Comparison of ENCODE assay signal across 8 mouse cellular contexts in the genomic region with DNA sequence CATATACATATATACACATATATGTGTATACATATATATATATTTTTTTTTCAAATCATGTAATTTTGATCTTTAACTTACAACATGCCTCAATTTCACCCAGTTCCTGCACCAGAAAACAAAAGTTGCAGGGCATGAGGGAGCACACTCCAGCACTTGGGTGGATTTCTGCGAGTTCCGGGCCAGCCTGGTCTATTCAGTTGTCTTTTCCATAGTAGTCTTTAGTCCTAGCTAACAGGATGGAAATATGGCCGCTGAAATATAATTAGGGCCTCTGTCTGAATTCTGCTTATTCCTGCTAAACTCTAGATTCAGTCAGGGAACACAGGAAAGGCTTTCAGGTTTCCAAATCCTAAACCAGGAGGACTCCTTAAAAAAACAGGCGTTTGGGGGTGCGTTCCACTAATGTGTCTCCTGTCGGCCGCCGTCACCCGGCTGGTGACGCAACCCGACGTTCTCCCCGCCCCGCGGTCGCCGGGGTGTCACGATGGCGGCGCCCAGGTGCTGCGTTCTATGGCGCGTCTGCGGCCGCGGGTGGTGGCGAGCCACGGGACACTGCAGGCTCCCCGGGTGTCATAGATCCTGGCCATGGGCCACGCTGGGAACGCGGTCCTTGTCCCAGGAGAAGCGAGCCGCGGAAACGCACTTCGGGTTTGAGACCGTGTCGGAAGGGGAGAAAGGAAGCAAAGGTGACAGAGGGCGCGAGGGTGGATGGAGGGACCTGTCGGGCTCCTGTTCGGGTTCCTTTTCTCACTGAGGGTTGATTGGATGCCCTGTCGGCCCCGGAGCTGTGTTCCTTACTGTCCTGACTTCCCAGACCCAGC. TPM values are rescaled to one million over a fixed set of nuclear protein-coding genes. Genes with fewer than 3 reads are reported as not detected.
DNase-seq lines count a peak whose midpoint lies in the region; ATAC-seq and TF ChIP-seq lines count a peak whose summit lies in the region.

A gene (plus strand): TSS at position 441 of the 824 bp plus-strand sequence.

- H3K27ac ChIP-seq in cortical plate, adult 2 months (ENCODE audit: insufficient read depth, low read length): peak within 1 kb of the TSS; percentile 16

- peak; percentile 92 for ATAC-seq in activated CD4-positive, CD25-positive, alpha-beta regulatory T cell, adult 4 months
- ATAC-seq in megakaryocyte, adult 5-6 weeks (ENCODE audit: poor library complexity, severe bottlenecking): peak; percentile 98

- peak within 1 kb of the TSS; percentile 89 for H3K4me3 ChIP-seq in cortical plate, adult 2 months (ENCODE audit: insufficient read depth, low read length)

- DNase-seq in gastrocnemius, postnatal 10 days: peak; percentile 86
- peak; percentile 90 for DNase-seq in induced T-regulatory cell, adult 2 months (ENCODE audit: low read depth)
- peak; percentile 77 to 85 for DNase-seq in left cerebral cortex, adult 8-10 months (ENCODE audit: low spot score in 2 of 2)
- DNase-seq in right cerebral cortex, postnatal 10 days (ENCODE audit: low spot score in 2 of 2): peak; percentile 92 to 94
- peak; percentile 85 for DNase-seq in urinary bladder, postnatal 14 days (ENCODE audit: low spot score)

- H3K4me1 ChIP-seq in cortical plate, adult 2 months (ENCODE audit: control insufficient read depth, insufficient read depth, low read length): no peaks in the 10 kb centered on the region

- peak; percentile 41; the same call in 1 of the 2 replicates for TF ChIP-seq POLR2A in cortical plate, adult 2 months (IDR thresholded peaks at IDR 0.05; ENCODE audit: extremely low read depth, insufficient read depth, low read length)

- TF ChIP-seq CTCF in cortical plate, adult 2 months (IDR thresholded peaks at IDR 0.05; ENCODE audit: extremely low read depth, insufficient read depth, low read length): no peak

RNA-seq across cellular contexts. Expression of the gene that starts here (rescaled TPM):
- 10 to 100 TPM; 27.2 to 34.4 TPM for polyA plus RNA-seq in activated CD4-positive, CD25-positive, alpha-beta regulatory T cell, adult 4 months (2017; shearing (Covaris generic))
- polyA plus RNA-seq in cortical plate, adult 2 months (2012; rRNA removed): 31.3 and 31.8 TPM in 2 replicates
- total RNA-seq in gastrocnemius, postnatal 10 days (2021): 10 to 100 TPM; 64.5 to 81.1 TPM
- 10 to 100 TPM; 40.4 to 43.6 (median 42.2) TPM for total RNA-seq in left cerebral cortex, adult 8-10 months (2022)
- 8.7 and 10.9 TPM in 2 replicates for total RNA-seq in megakaryocyte, adult 5-6 weeks (2015)
- 27.3 and 27.8 TPM in 2 replicates for total RNA-seq in megakaryocyte, adult 5-6 weeks (2017)

Comparison
In these comparisons a context has a peak if more than half of its experiments do, and no peak if none do; other contexts are left out.
1. Peak in every context shown above with its lines: DNase-seq, ATAC-seq, H3K4me3 ChIP-seq and H3K27ac ChIP-seq.